Mouse (Mus musculus): ENCODE measurements at regions not wholly inside any gene's neighbourhood (a gene's known extent, or its start where the extent isn't known, plus 50 kb on each side); places are given as distances from the start of the nearest gene placed in this dataset.

DNA sequence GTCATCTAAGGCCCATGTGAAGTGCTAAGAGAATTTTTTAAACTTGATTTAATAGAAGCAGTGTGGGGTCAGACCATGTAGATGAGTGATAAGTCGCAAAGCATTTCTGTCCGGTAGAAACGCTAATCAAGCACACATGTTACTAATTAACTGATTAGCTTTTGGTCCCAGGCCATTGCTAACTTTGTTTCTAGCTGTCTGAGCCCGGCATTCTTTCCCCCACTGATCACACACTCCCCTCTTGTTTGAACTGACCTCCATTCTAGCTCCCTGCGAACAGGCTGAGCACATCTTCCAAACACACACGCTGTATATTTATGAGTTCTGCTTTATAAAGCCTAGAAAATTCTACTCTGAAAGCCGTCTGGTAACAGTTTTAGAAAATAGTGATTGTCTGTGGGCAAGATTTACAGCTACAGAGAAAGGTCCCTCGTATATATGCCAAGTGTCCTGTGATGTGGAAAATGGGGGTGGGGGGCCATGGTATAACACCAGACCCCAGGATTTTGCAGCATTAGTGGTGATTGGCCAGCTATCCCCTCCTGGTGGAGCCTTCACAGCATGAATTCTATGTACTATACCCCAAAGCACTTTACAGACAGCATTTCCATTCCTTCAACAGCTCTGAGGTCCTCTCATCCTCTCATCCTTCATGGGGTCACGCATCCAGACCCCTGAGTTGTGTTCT is 126.1 kb upstream of the Cops8 start:
- 33% methylated on average over 9 of the region's 9 CpGs for WGBS
- no peak overlapping the region for H3K27ac ChIP-seq (ENCODE audit: insufficient read depth, low read depth, low read length)
- no peaks in the 10 kb centered on the region; the same call in 1 of the 2 replicates for H3K27me3 ChIP-seq (ENCODE audit: control insufficient read depth, insufficient read depth, low read length)
- no peaks in the 10 kb centered on the region for H3K36me3 ChIP-seq (ENCODE audit: control insufficient read depth, insufficient read depth, low read length)
- no peak overlapping the region for H3K4me3 ChIP-seq (ENCODE audit: low read depth, low read length)
- TF ChIP-seq CTCF (IDR thresholded peaks at IDR 0.05; ENCODE audit: extremely low read depth, insufficient read length, insufficient replicate concordance, low read depth, low read length) (no peak), POLR2A (IDR thresholded peaks at IDR 0.05; ENCODE audit: low read depth, low read length) (no peak)
- H3K4me1 ChIP-seq (ENCODE audit: control insufficient read depth, insufficient read depth, insufficient read length, low read length) = no peaks in the 10 kb centered on the region

DNA sequence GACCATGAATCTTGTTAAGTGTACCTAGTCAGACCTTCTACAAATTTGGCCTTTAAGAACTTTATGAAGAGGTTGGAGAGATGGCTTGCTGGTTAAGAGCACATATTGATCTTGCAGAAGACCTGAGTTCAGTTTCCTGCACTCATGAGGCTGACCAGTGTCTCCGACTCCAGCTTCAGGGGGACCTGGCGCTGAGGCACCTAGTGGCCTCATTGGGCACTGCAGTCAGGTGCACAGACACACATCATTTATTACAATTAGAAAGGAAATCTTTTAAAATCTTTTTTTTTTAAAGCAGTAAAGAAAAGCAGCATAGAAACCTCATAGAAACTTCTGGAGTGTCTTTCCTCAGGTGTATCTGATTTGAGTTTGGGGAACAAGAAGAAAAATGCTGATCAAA is 123.9 kb upstream of the Cops8 start:
- TF ChIP-seq CTCF (IDR thresholded peaks at IDR 0.05; ENCODE audit: extremely low read depth, insufficient read length, insufficient replicate concordance, low read depth, low read length) (no peak), POLR2A (IDR thresholded peaks at IDR 0.05; ENCODE audit: low read depth, low read length) (no peak)
- H3K27ac ChIP-seq (ENCODE audit: insufficient read depth, low read depth, low read length) = no peak overlapping the region
- no peak overlapping the region for H3K4me3 ChIP-seq (ENCODE audit: low read depth, low read length)
- 86% methylated on average over 2 of the region's 2 CpGs for WGBS
- H3K4me1 ChIP-seq (ENCODE audit: control insufficient read depth, insufficient read depth, insufficient read length, low read length) = no peaks in the 10 kb centered on the region
- no peaks in the 10 kb centered on the region; the same call in 1 of the 2 replicates for H3K27me3 ChIP-seq (ENCODE audit: control insufficient read depth, insufficient read depth, low read length)
- H3K36me3 ChIP-seq (ENCODE audit: control insufficient read depth, insufficient read depth, low read length) = no peaks in the 10 kb centered on the region

DNA sequence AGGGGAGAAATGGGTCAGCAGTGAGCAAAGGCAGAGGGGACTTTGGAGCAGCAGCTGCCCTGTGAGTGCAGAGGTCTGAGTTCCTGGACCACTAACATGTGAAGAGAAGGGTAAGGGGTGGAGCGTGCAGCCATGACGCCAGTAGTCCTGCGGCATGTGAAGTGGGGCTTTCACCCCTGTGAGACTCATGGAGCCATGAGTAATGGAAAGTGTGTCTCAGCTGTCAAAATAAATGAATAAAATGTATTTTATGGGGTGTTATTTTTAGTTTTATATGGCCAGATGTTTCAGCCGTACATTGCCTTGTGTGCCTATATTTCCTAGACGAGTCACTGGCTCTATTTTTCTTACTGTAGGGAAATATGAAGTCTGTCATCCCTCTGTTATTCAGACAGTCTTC is 121.5 kb upstream of the Cops8 start:
- 90% methylated on average over 5 of the region's 5 CpGs for WGBS
- H3K27ac ChIP-seq (ENCODE audit: insufficient read depth, low read depth, low read length) = no peak overlapping the region
- H3K4me3 ChIP-seq (ENCODE audit: low read depth, low read length) = no peak overlapping the region
- H3K27me3 ChIP-seq (ENCODE audit: control insufficient read depth, insufficient read depth, low read length) = no peaks in the 10 kb centered on the region
- H3K4me1 ChIP-seq (ENCODE audit: control insufficient read depth, insufficient read depth, insufficient read length, low read length) = no peaks in the 10 kb centered on the region
- TF ChIP-seq CTCF (IDR thresholded peaks at IDR 0.05; ENCODE audit: extremely low read depth, insufficient read length, insufficient replicate concordance, low read depth, low read length) (no peak), POLR2A (IDR thresholded peaks at IDR 0.05; ENCODE audit: low read depth, low read length) (no peak)
- H3K36me3 ChIP-seq (ENCODE audit: control insufficient read depth, insufficient read depth, low read length) = no peaks in the 10 kb centered on the region

DNA sequence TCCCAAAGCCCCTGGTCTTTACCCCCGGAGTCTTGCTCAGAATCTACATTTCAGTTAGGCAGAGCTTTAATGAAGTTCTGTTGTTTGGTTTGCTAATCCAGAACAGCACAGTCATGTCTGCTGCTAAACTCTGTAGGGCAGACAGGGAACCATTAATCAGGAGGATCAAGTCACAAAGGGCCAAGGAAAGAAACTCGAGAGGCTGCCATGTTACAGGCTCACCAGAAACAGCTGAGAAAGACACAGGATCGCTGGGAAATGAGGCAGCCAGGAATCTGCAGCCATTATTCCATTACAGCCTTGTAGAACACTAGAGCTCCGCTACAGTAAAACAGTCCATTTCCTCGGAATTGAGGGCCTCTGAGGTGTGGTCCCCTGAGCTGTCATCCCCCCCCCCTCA is 121.1 kb upstream of the Cops8 start:
- no peak overlapping the region for H3K4me3 ChIP-seq (ENCODE audit: low read depth, low read length)
- H3K27me3 ChIP-seq (ENCODE audit: control insufficient read depth, insufficient read depth, low read length) = no peaks in the 10 kb centered on the region
- H3K27ac ChIP-seq (ENCODE audit: insufficient read depth, low read depth, low read length) = no peak overlapping the region
- H3K36me3 ChIP-seq (ENCODE audit: control insufficient read depth, insufficient read depth, low read length) = no peaks in the 10 kb centered on the region
- no peak for TF ChIP-seq CTCF (IDR thresholded peaks at IDR 0.05; ENCODE audit: extremely low read depth, insufficient read length, insufficient replicate concordance, low read depth, low read length)
- TF ChIP-seq POLR2A (IDR thresholded peaks at IDR 0.05; ENCODE audit: low read depth, low read length) = no peak
- WGBS = 68% methylated on average over 5 of the region's 5 CpGs
- H3K4me1 ChIP-seq (ENCODE audit: control insufficient read depth, insufficient read depth, insufficient read length, low read length) = no peaks in the 10 kb centered on the region

DNA sequence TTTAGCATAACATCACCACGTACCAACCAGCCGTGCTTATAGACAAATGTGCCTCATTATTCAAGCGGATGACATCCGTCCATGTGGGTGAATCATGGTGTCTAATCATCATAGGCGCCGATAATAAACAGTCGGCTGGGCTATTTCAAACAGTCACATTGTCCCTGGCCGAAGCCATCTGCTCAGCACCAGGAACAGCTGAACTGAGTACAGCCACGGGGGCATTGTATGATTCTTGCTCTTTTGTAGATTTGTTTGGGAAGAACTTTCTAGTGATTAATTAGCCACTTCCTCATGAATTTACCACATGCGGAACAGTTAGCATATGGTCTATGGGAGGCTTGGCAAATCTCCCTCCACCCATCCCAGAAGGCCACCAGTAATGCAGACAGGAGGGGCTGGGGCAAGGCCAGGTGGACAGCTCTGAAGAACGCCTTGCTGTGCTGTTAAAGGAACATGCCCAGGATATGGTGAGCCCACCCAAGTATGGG is 116.4 kb upstream of the Cops8 start:
- no peaks in the 10 kb centered on the region for H3K27me3 ChIP-seq (ENCODE audit: control insufficient read depth, insufficient read depth, low read length)
- no peaks in the 10 kb centered on the region for H3K36me3 ChIP-seq (ENCODE audit: control insufficient read depth, insufficient read depth, low read length)
- no peak overlapping the region for H3K27ac ChIP-seq (ENCODE audit: insufficient read depth, low read depth, low read length)
- no peaks in the 10 kb centered on the region for H3K4me1 ChIP-seq (ENCODE audit: control insufficient read depth, insufficient read depth, insufficient read length, low read length)
- 68% methylated on average over 11 of the region's 11 CpGs for WGBS
- no peak overlapping the region for H3K4me3 ChIP-seq (ENCODE audit: low read depth, low read length)
- TF ChIP-seq POLR2A (IDR thresholded peaks at IDR 0.05; ENCODE audit: low read depth, low read length) (no peak), CTCF (IDR thresholded peaks at IDR 0.05; ENCODE audit: extremely low read depth, insufficient read length, insufficient replicate concordance, low read depth, low read length) (no peak)

DNA sequence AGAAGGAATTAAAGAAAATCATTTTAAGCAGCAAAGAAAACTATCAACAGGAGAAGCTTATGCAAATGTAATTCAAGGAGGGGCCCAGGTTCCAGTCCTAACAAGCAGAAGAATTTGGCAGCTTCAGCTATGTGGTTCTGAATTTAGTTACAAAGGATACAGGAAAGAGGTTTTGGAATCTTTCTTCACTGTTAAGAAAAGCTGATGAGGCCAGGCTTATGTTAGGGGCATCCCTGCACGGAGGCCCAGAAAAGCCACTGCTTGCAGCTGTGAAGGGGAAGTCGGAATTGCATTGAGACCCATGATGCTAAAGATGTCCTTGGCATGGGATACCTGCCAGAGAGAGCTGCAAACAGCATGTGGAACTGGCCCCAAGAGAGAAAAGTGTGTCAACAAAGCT is 114.9 kb upstream of the Cops8 start:
- Histone ChIP-seq H3K4me3 (ENCODE audit: low read depth, low read length) (no peak overlapping the region), H3K36me3 (ENCODE audit: control insufficient read depth, insufficient read depth, low read length) (no peaks in the 10 kb centered on the region), H3K4me1 (ENCODE audit: control insufficient read depth, insufficient read depth, insufficient read length, low read length) (no peaks in the 10 kb centered on the region), H3K27ac (ENCODE audit: insufficient read depth, low read depth, low read length) (no peak overlapping the region), H3K27me3 (ENCODE audit: control insufficient read depth, insufficient read depth, low read length) (no peaks in the 10 kb centered on the region)
- TF ChIP-seq POLR2A (IDR thresholded peaks at IDR 0.05; ENCODE audit: low read depth, low read length) (no peak), CTCF (IDR thresholded peaks at IDR 0.05; ENCODE audit: extremely low read depth, insufficient read length, insufficient replicate concordance, low read depth, low read length) (no peak)
- WGBS = 88% methylated on average over 2 of the region's 2 CpGs

DNA sequence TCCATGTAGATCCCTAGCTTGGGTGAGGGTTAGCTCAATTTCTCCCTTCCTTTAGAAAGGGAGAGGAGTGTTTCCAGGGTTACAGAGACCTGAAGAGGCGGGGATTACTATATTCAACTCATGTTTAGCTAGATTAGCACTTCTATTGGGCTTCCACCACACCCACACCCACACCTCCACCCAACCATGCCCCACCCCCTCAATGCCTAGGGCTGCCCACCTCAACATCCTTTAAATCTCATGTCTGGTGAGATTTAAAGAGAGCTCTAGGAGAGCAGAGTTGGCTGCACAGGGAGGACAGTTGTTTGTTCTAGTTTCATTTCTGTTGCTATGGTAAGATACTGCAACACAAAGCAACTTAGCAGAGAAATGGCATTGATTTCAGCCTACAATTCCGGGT is 113.8 kb upstream of the Cops8 start:
- no peaks in the 10 kb centered on the region for H3K27me3 ChIP-seq (ENCODE audit: control insufficient read depth, insufficient read depth, low read length)
- no peaks in the 10 kb centered on the region for H3K36me3 ChIP-seq (ENCODE audit: control insufficient read depth, insufficient read depth, low read length)
- 56% methylated on average over 2 of the region's 2 CpGs for WGBS
- no peak overlapping the region for H3K27ac ChIP-seq (ENCODE audit: insufficient read depth, low read depth, low read length)
- H3K4me1 ChIP-seq (ENCODE audit: control insufficient read depth, insufficient read depth, insufficient read length, low read length) = no peaks in the 10 kb centered on the region
- TF ChIP-seq CTCF (IDR thresholded peaks at IDR 0.05; ENCODE audit: extremely low read depth, insufficient read length, insufficient replicate concordance, low read depth, low read length) (no peak), POLR2A (IDR thresholded peaks at IDR 0.05; ENCODE audit: low read depth, low read length) (no peak)
- H3K4me3 ChIP-seq (ENCODE audit: low read depth, low read length) = no peak overlapping the region

Measured in small intestine, adult 2 months (tissue).